Mouse (Mus musculus): Measurements from ENCODE around the gene Top3b. TPM values are rescaled to one million over a fixed set of nuclear protein-coding genes. Genes with fewer than 3 reads are reported as not detected.

Gene Top3b
- polyA plus RNA-seq, 1 experiment from 2014 or later, result 85.0 TPM

DNA sequence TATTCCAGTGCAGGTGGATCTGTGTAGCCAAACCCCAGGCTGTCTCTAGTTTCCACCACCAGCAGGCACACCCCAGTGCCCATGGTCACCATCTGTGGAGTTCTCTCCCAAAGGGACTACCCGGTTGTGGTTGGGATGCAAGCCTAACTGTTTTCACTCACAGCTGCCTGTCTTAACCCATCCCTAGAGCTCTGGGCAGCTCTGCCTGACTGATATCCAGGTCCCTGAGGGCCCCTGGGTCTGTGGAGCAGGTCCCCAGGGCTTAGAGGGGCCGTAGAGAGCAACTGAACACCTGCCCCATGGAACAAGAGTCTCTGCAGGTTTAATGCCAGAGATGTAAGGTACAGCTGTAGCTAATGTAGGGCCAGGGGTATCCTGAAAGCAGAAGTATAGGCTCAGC is 6.6 kb upstream of the Top3b start, which contains the start of gene Igll1:
Gene Igll1 (minus strand): TSS at position 8 of the 400 bp plus-strand sequence.
- 65% methylated on average over 2 of the region's 2 CpGs for WGBS
- H3K27ac ChIP-seq, result no peak within 1 kb of the TSS
- H3K36me3 ChIP-seq, result no peaks in the 10 kb centered on the region
- H3K4me3 ChIP-seq, result no peak within 1 kb of the TSS
- H3K4me1 ChIP-seq, result no peaks in the 10 kb centered on the region
- H3K27me3 ChIP-seq, result no peaks in the 10 kb centered on the region
- H3K4me2 ChIP-seq (replicated peaks), result no peak within 1 kb of the TSS
- H3K9ac ChIP-seq, result no peak within 1 kb of the TSS
- ATAC-seq (ENCODE audit: low FRiP score, low read depth), result no peak
- H3K9me3 ChIP-seq, result no peaks in the 10 kb centered on the region

DNA sequence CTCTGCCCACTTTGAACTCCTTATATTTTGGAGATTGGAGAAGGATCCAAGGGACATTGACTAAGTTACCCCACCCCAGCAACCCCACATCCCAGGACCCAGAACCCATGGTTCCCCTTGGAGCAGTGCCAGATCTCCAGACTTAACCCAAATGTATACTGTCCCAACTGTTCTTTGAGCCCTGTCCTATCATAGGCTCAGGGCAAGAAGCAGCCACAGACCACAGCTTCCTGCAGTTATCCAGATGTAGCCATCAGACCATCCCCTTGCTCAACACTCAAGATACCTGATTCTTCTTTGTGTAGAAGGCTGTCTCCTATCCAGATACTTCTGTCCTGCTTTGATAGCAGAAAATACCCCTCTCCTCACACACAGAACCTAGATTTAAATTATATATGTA is 5.3 kb upstream of the Top3b start:
- ATAC-seq (ENCODE audit: low FRiP score, low read depth), result no peak
- no peak overlapping the region for H3K27ac ChIP-seq
- no peaks in the 10 kb centered on the region for H3K4me1 ChIP-seq
- H3K4me3 ChIP-seq, result no peak overlapping the region
- H3K9ac ChIP-seq, result no peak overlapping the region
- no peak overlapping the region for H3K4me2 ChIP-seq (replicated peaks)
- no peaks in the 10 kb centered on the region for H3K9me3 ChIP-seq
- no peaks in the 10 kb centered on the region for H3K27me3 ChIP-seq
- H3K36me3 ChIP-seq, result no peaks in the 10 kb centered on the region

DNA sequence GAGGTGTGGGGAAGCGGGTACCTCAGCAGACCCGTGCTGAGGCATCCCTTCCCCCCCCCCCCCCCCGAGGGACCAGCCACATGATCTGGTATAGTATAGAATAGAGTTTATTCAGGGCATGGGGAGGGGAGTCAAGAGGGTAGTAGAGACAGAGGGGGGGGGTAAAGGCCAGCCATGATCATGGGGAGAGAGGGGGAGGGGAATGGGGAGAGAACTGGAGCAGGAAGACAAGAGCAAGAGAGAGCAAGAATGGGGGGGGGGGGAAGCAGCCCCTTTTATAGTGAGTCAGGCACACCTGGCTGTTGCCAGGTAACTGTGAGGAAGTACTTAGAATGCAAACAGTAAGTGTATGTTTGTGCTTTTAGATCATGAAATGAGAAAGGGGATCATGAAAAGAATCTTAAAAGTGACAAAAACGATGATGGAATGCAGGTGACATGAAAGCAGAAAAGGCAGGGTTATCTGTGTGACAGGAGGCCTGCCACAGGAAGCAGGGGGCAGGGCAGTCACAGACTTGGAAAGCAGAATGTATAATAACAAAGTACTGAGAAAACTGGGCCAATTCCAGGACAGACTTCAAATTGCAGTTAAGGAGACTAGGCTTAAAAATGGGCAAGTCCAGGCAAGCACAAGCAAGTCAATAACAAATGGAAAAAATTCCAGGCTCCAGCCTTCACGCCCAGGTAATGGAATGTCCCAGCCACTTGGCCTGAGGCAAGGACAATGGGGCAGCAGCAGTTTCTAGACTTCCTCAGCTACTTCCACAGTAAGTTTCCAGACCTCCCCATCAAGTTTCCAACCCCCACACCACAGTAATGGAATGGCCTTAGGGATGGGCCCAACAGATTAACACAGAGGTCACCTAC is 4.6 kb upstream of the Top3b start:
- Histone ChIP-seq H3K27ac (no peak overlapping the region), H3K9me3 (no peaks in the 10 kb centered on the region), H3K4me3 (no peak overlapping the region), H3K36me3 (no peaks in the 10 kb centered on the region), H3K9ac (no peak overlapping the region), H3K4me2 (replicated peaks) (no peak overlapping the region), H3K4me1 (no peaks in the 10 kb centered on the region), H3K27me3 (no peaks in the 10 kb centered on the region)
- 39% methylated on average over 4 of the region's 5 CpGs for whole genome bisulfite sequencing
- no peak for ATAC-seq (ENCODE audit: low FRiP score, low read depth)

- WGBS, result 35% methylated on average over 7 of the region's 7 CpGs
- Histone ChIP-seq H3K9me3 (no peaks in the 10 kb centered on the region), H3K27me3 (no peaks in the 10 kb centered on the region), H3K9ac (peak overlapping the region; percentile 92), H3K4me3 (peak overlapping the region; percentile 78), H3K4me2 (replicated peaks) (peak overlapping the region; percentile 74), H3K27ac (peak overlapping the region; percentile 94), H3K36me3 (peaks cover 4% of the 10 kb centered on the region), H3K4me1 (peaks cover 10% of the 10 kb centered on the region)
- ATAC-seq (ENCODE audit: low FRiP score, low read depth), result peak; percentile 51
Observed at GRCm38 (mm10) chr16:16870241-16870616, 307 bp upstream of the Top3b start.

GRCm38 (mm10) chr16:16879025-16879424 is 8.5 kb downstream of the Top3b start:
- H3K4me1 ChIP-seq, result no peaks in the 10 kb centered on the region
- H3K9ac ChIP-seq, result no peak overlapping the region
- H3K4me2 ChIP-seq (replicated peaks), result no peak overlapping the region
- H3K27me3 ChIP-seq, result no peaks in the 10 kb centered on the region
- 87% methylated on average over 5 of the region's 5 CpGs for WGBS
- no peak overlapping the region for H3K4me3 ChIP-seq
- H3K27ac ChIP-seq, result no peak overlapping the region
- peaks cover 86% of the 10 kb centered on the region for H3K36me3 ChIP-seq
- H3K9me3 ChIP-seq, result peaks cover 4% of the 10 kb centered on the region; the same call in 1 of the 2 replicates
- ATAC-seq (ENCODE audit: low FRiP score, low read depth), result peak; percentile 61; the same call in 1 of the 2 replicates

- Histone ChIP-seq H3K4me1 (no peaks in the 10 kb centered on the region), H3K27me3 (no peaks in the 10 kb centered on the region), H3K4me2 (replicated peaks) (no peak overlapping the region), H3K27ac (no peak overlapping the region), H3K9ac (no peak overlapping the region), H3K4me3 (no peak overlapping the region), H3K36me3 (peaks cover 100% of the 10 kb centered on the region), H3K9me3 (no peaks in the 10 kb centered on the region)
- ATAC-seq (ENCODE audit: low FRiP score, low read depth), result no peak
- WGBS, result 93% methylated on average over 1 of the region's 1 CpGs
Observed at GRCm38 (mm10) chr16:16888341-16888740, 17.8 kb downstream of the Top3b start.

DNA sequence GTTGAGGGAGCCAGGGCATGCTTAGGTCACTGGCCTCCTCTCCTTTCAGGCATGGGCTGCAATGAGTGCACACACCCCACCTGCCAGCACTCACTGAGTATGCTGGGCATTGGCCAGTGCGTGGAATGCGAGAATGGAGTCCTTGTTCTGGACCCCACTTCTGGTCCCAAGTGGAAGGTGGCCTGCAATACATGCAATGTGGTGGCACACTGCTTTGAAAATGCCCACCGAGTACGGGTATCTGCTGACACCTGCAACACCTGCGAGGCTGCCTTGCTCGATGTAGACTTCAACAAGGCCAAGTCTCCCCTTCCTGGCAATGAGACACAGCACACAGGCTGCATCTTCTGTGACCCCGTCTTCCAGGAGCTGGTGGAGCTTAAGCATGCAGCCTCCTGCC is 21.8 kb downstream of the Top3b start:
- Histone ChIP-seq H3K9me3 (no peaks in the 10 kb centered on the region), H3K27me3 (no peaks in the 10 kb centered on the region), H3K4me1 (peaks cover 10% of the 10 kb centered on the region), H3K4me2 (replicated peaks) (no peak overlapping the region), H3K27ac (no peak overlapping the region), H3K36me3 (peaks cover 70% of the 10 kb centered on the region), H3K9ac (no peak overlapping the region), H3K4me3 (no peak overlapping the region)
- WGBS, result 92% methylated on average over 7 of the region's 7 CpGs
- ATAC-seq (ENCODE audit: low FRiP score, low read depth), result no peak

- Histone ChIP-seq H3K27me3 (no peaks in the 10 kb centered on the region), H3K9ac (no peak overlapping the region; the same call in none of the 2 replicates), H3K27ac (peak overlapping the region; percentile 53; the same call in 1 of the 2 replicates), H3K9me3 (no peaks in the 10 kb centered on the region), H3K4me1 (peaks cover 17% of the 10 kb centered on the region), H3K4me2 (replicated peaks) (peak overlapping the region; percentile 81), H3K4me3 (peak overlapping the region; percentile 61), H3K36me3 (peaks cover 41% of the 10 kb centered on the region)
- 24% methylated on average over 4 of the region's 4 CpGs for WGBS
- peak; percentile 64 for ATAC-seq (ENCODE audit: low FRiP score, low read depth)
Observed at GRCm38 (mm10) chr16:16896015-16896381, 25.5 kb downstream of the Top3b start.

- peaks cover 17% of the 10 kb centered on the region for H3K4me1 ChIP-seq
- H3K9ac ChIP-seq, result peak within 1 kb of the TSS; percentile 79
- H3K36me3 ChIP-seq, result peaks cover 36% of the 10 kb centered on the region
- no peaks in the 10 kb centered on the region for H3K27me3 ChIP-seq
- WGBS, result under 1% methylated on average over 29 of the region's 29 CpGs
- peak within 1 kb of the TSS; percentile 61 for H3K4me3 ChIP-seq
- ATAC-seq (ENCODE audit: low FRiP score, low read depth), result peak; percentile 91
- H3K4me2 ChIP-seq (replicated peaks), result peak within 1 kb of the TSS; percentile 81
- no peaks in the 10 kb centered on the region for H3K9me3 ChIP-seq
- H3K27ac ChIP-seq, result peak within 1 kb of the TSS; percentile 53; the same call in 1 of the 2 replicates
Observed at GRCm38 (mm10) chr16:16896382-16897055, 26.0 kb downstream of the Top3b start, which contains the start of gene Ppm1f. Gene Ppm1f, plus strand, starts transcription at chr16:16896469.

- Histone ChIP-seq H3K36me3 (peaks cover 32% of the 10 kb centered on the region), H3K4me3 (peak overlapping the region; percentile 61), H3K4me2 (replicated peaks) (peak overlapping the region; percentile 81), H3K4me1 (peaks cover 17% of the 10 kb centered on the region), H3K27ac (peak overlapping the region; percentile 53), H3K9ac (peak overlapping the region; percentile 79), H3K27me3 (no peaks in the 10 kb centered on the region), H3K9me3 (no peaks in the 10 kb centered on the region)
- peak; percentile 26 for ATAC-seq (ENCODE audit: low FRiP score, low read depth)
- 15% methylated on average over 10 of the region's 10 CpGs for WGBS
Observed at GRCm38 (mm10) chr16:16897056-16897584, 26.6 kb downstream of the Top3b start.

- Histone ChIP-seq H3K27ac (no peak overlapping the region), H3K4me2 (replicated peaks) (no peak overlapping the region), H3K4me3 (no peak overlapping the region), H3K9ac (no peak overlapping the region), H3K27me3 (no peaks in the 10 kb centered on the region), H3K4me1 (peaks cover 8% of the 10 kb centered on the region), H3K36me3 (peaks cover 53% of the 10 kb centered on the region), H3K9me3 (no peaks in the 10 kb centered on the region)
- ATAC-seq (ENCODE audit: low FRiP score, low read depth), result no peak
- 71% methylated on average over 4 of the region's 4 CpGs for WGBS
Observed at GRCm38 (mm10) chr16:16902329-16902728, 31.8 kb downstream of the Top3b start.

GRCm38 (mm10) chr16:16903188-16903587 is 32.7 kb downstream of the Top3b start:
- H3K27ac ChIP-seq, result no peak overlapping the region
- ATAC-seq (ENCODE audit: low FRiP score, low read depth), result no peak
- H3K36me3 ChIP-seq, result peaks cover 62% of the 10 kb centered on the region
- H3K4me1 ChIP-seq, result no peaks in the 10 kb centered on the region
- no peak overlapping the region for H3K4me2 ChIP-seq (replicated peaks)
- 86% methylated on average over 5 of the region's 5 CpGs for WGBS
- no peak overlapping the region for H3K9ac ChIP-seq
- H3K4me3 ChIP-seq, result no peak overlapping the region
- H3K9me3 ChIP-seq, result no peaks in the 10 kb centered on the region
- no peaks in the 10 kb centered on the region for H3K27me3 ChIP-seq
